Mouse (Mus musculus): ENCODE data around the gene Trmt10a. TPM values are rescaled to one million over a fixed set of nuclear protein-coding genes. Genes with fewer than 3 reads are reported as not detected.

The Trmt10a gene
- total RNA-seq (2012; rRNA removed) (9.7 and 12.1 TPM in 2 replicates), polyA plus RNA-seq (2012; ENCODE audit: insufficient read depth in 1 of 2, insufficient read length in 2 of 2, low read depth in 1 of 2, low replicate concordance in 2 of 2, missing spikeins in 1 of 2) (10 to 100 TPM in 1 of 2 experiments, not detected in 1; 18.1 TPM)

DNA sequence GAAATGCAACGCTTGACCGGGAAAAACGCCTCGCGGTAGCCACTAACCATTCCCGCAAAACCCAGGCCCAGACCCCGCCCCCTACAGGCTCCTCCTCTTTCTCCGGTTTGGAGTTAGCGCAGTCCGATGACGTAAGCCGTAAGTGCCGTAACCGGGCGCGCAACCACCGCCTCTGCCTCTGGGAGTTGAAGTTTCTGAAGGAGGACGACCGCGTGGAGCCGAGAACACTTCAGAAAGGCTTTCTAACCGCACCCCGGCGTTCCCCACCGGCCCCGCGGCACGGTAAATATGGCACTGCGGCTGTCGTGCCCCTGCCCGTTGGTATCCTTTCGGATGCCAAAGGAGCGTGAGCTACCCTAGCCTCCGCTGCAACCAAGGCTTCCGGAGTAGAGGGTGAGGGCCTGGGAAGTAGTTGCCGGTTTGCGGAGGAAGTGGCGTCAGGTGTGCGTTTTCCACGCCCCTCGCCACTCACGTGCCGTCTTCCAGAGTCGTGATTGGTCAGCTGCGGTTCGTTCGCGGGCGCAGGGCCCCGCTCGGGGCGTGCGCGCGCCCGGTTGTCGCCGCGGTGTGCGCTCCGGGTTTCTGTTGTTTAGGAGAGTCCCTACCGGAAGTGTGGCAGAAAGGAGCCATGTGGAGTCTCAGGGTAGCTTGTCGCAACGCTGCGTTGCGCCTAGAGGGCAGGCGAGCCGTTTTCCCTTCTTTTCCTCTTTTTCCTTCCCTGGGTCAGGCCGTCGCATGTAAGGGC lies at the start of gene Trmt10a:
Trmt10a (plus strand) TSS at position 134 of the 745 bp plus-strand sequence.
- Histone ChIP-seq H3K36me3 (ENCODE audit: control insufficient read depth in 1 of 2, insufficient read depth in 2 of 2, low read length in 2 of 2) (peaks cover 1 to 8% of the 10 kb centered on the region in 2 experiments), H3K9me3 (replicated peaks; ENCODE audit: insufficient read depth, low read length) (no peaks in the 10 kb centered on the region), H3K79me2 (ENCODE audit: control insufficient read depth, insufficient read depth, low read length, poor library complexity) (peaks cover 8% of the 10 kb centered on the region; the same call in 1 of the 2 replicates), H3K9ac (ENCODE audit: control insufficient read depth, low read depth, low read length, poor library complexity, severe bottlenecking) (peak within 1 kb of the TSS; percentile 98), H3K27me3 (ENCODE audit: control insufficient read depth in 1 of 2, insufficient read depth in 2 of 2, low read length in 2 of 2) (no peaks in the 10 kb centered on the region), H3K4me1 (ENCODE audit: control insufficient read depth in 1 of 2, insufficient read depth in 2 of 2, low read length in 2 of 2) (no peaks in the 10 kb centered on the region), H3K27ac (ENCODE audit: control insufficient read depth, low read depth, low read length) (peak within 1 kb of the TSS; percentile 100), H3K4me3 (ENCODE audit: control insufficient read depth in 1 of 2, insufficient read depth in 1 of 2, low read depth in 2 of 2, low read length in 2 of 2) (peak within 1 kb of the TSS; percentile 89 to 95)
- DNase-seq (ENCODE audit: low read depth, low spot score): peak; percentile 98
- 0 out of 2 replicates have a peak, but pooled peaks have one; percentile 57 for TF ChIP-seq POLR2AphosphoS5 (IDR thresholded peaks at IDR 0.05; ENCODE audit: borderline replicate concordance, low read depth, low read length)
- peak; percentile 57; the same call in 1 of the 2 replicates for TF ChIP-seq NRF1 (IDR thresholded peaks at IDR 0.05; ENCODE audit: insufficient read depth, low read depth, low read length, poor library complexity, severe bottlenecking)
- peak; percentile 87 to 92 for TF ChIP-seq USF2 (IDR thresholded peaks at IDR 0.05; ENCODE audit: borderline replicate concordance in 1 of 2, insufficient read depth in 1 of 2, low read depth in 1 of 2, low read length in 2 of 2)
- TF ChIP-seq POLR2A (IDR thresholded peaks at IDR 0.05; ENCODE audit: control insufficient read depth in 1 of 2, insufficient read depth in 1 of 2, low read depth in 1 of 2, low read length in 2 of 2, poor library complexity in 1 of 2): peak; percentile 80 to 89
- TF ChIP-seq MYB (IDR thresholded peaks at IDR 0.05; ENCODE audit: low read depth, low read length): no peak
- peak; percentile 97 for TF ChIP-seq MAX (IDR thresholded peaks at IDR 0.05; ENCODE audit: low read length)
- no peak for TF ChIP-seq CTCF (IDR thresholded peaks at IDR 0.05 in 2 of 3, conservative IDR thresholded peaks at IDR 0.05 in 1 of 3; ENCODE audit: control insufficient read depth in 1 of 3, insufficient read depth in 1 of 3, low read depth in 2 of 3, low read length in 3 of 3, poor library complexity in 1 of 3, severe bottlenecking in 1 of 3)
- no peak for TF ChIP-seq RCOR1 (IDR thresholded peaks at IDR 0.05; ENCODE audit: low read depth, low read length)
- TF ChIP-seq POLR2AphosphoS2 (IDR thresholded peaks at IDR 0.05; ENCODE audit: low read length): peak; percentile 77; the same call in 1 of the 2 replicates
- TF ChIP-seq ELF1 (IDR thresholded peaks at IDR 0.05; ENCODE audit: low read depth, low read length): peak; percentile 76
- peak; percentile 91 for TF ChIP-seq MXI1 (IDR thresholded peaks at IDR 0.05; ENCODE audit: low read depth, low read length)
- TF ChIP-seq HCFC1 (IDR thresholded peaks at IDR 0.05; ENCODE audit: low read depth, low read length): peak; percentile 93
- TF ChIP-seq ZC3H11A (IDR thresholded peaks at IDR 0.05; ENCODE audit: low read depth, low read length): no peak
- TF ChIP-seq USF1 (IDR thresholded peaks at IDR 0.05; ENCODE audit: low read depth, low read length): peak; percentile 98
- TF ChIP-seq SIN3A (IDR thresholded peaks at IDR 0.05; ENCODE audit: low read length): peak; percentile 84
- peak in 1 of 2 experiments; percentile 27; a peak in 1 of 4 replicates for TF ChIP-seq EP300 (IDR thresholded peaks at IDR 0.05; ENCODE audit: low read depth in 1 of 2, low read length in 2 of 2)
- no peak for TF ChIP-seq RAD21 (IDR thresholded peaks at IDR 0.05; ENCODE audit: low read depth, low read length)
- TF ChIP-seq TCF12 (IDR thresholded peaks at IDR 0.05; ENCODE audit: low read depth, low read length): peak; percentile 64
- TF ChIP-seq JUND (IDR thresholded peaks at IDR 0.05; ENCODE audit: low read depth, low read length): no peak
- peak; percentile 85 for TF ChIP-seq BHLHE40 (IDR thresholded peaks at IDR 0.05; ENCODE audit: borderline replicate concordance, low read depth, low read length)
- peak; percentile 88 for TF ChIP-seq TBP (IDR thresholded peaks at IDR 0.05; ENCODE audit: low read depth, low read length)
- peak; percentile 93 for TF ChIP-seq KAT2A (conservative IDR thresholded peaks at IDR 0.05; ENCODE audit: low read depth, low read length)
- no peak for TF ChIP-seq CHD1 (IDR thresholded peaks at IDR 0.05; ENCODE audit: low read depth, low read length)
- 0 out of 2 replicates have a peak, but pooled peaks have one; percentile 47 for TF ChIP-seq MEF2A (IDR thresholded peaks at IDR 0.05; ENCODE audit: extremely low read depth, insufficient replicate concordance, low read depth, low read length, poor library complexity, severe bottlenecking)
- TF ChIP-seq GABPA (IDR thresholded peaks at IDR 0.05; ENCODE audit: low read depth, low read length): no peak
- peak; percentile 99 for TF ChIP-seq MYC (IDR thresholded peaks at IDR 0.05; ENCODE audit: low read depth, low read length)
- peak; percentile 83 for TF ChIP-seq ZMIZ1 (IDR thresholded peaks at IDR 0.05; ENCODE audit: low read depth, low read length)
- TF ChIP-seq E2F4 (IDR thresholded peaks at IDR 0.05; ENCODE audit: borderline replicate concordance, low read depth, low read length): peak; percentile 82; the same call in 1 of the 2 replicates
- TF ChIP-seq ZKSCAN1 (IDR thresholded peaks at IDR 0.05; ENCODE audit: low read depth, low read length): no peak
- peak; percentile 89 for TF ChIP-seq NELFE (IDR thresholded peaks at IDR 0.05; ENCODE audit: low read depth, low read length)
- TF ChIP-seq ETS1 (IDR thresholded peaks at IDR 0.05; ENCODE audit: low read depth, low read length): peak; percentile 22; the same call in 1 of the 2 replicates

Data from MEL (cell line).